Mouse (Mus musculus) forebrain, postnatal 0 days (tissue): Measurements from ENCODE around the gene Hcrtr1. TPM values are rescaled to one million over a fixed set of nuclear protein-coding genes. Genes with fewer than 3 reads are reported as not detected.

ENCODE experiments used
- ATAC-seq: fragments of 200-750 bp; cut with Nextera tagmentation; 2 replicates; pipeline ENCODE4 v1.8.0; 2017; ENCODE audit warnings: mild to moderate bottlenecking, moderate library complexity
- DNase-seq: peaks from one replicate; pipeline ENCODE4 v3.0.0-alpha.2; 2015
- H3K27ac ChIP-seq: fragments of 300-500 bp; sonication (generic); 2 replicates; pipeline ENCODE4 v1.5.1; 2014; ENCODE audit warnings: low read depth, mild to moderate bottlenecking, antibody characterized with exemption, low read length, moderate library complexity, mixed read lengths
- H3K27me3 ChIP-seq: fragments of 300-500 bp; sonication (generic); 2 replicates; pipeline ENCODE4 v1.6.1; 2014; ENCODE audit warnings: mild to moderate bottlenecking, low read length, mixed read lengths; ENCODE audit not compliant: insufficient read depth
- H3K36me3 ChIP-seq: fragments of 300-500 bp; sonication (generic); 2 replicates; pipeline ENCODE4 v1.6.1; 2014; ENCODE audit warnings: mild to moderate bottlenecking, moderate library complexity; ENCODE audit not compliant: insufficient read depth
- H3K4me1 ChIP-seq: fragments of 300-500 bp; sonication (generic); 2 replicates; pipeline ENCODE4 v1.6.1; 2014; ENCODE audit warnings: antibody characterized with exemption; ENCODE audit not compliant: insufficient read depth
- H3K4me2 ChIP-seq: fragments of 300-500 bp; sonication (generic); 2 replicates; pipeline ENCODE4 v1.6.1; 2014; ENCODE audit warnings: low read depth, mild to moderate bottlenecking, moderate library complexity
- H3K4me3 ChIP-seq: fragments of 300-500 bp; sonication (generic); 2 replicates; pipeline ENCODE4 v1.5.1; 2014; ENCODE audit warnings: low read depth, low read length, mixed read lengths
- H3K9ac ChIP-seq: fragments of 300-500 bp; sonication (generic); 2 replicates; pipeline ENCODE4 v1.6.1; 2014; ENCODE audit warnings: mild to moderate bottlenecking
- H3K9me3 ChIP-seq: fragments of 300-500 bp; sonication (generic); 2 replicates; pipeline ENCODE4 v1.6.1; 2016; ENCODE audit warnings: low read length
- CTCF ChIP-seq: sonication (generic); IDR thresholded peaks from 2 replicates; pipeline ENCODE4 v1.5.1; 2016; ENCODE audit warnings: antibody characterized with exemption, control low read depth, low read depth
- WGBS: fragments of 180-500 bp; shearing (Covaris S2); extraction: QIAGEN DNeasy Blood & Tissue Kit; methylation state at CpG from one replicate; pipeline ENCODE4 v1.1.7; 2014; 5-methylcytosine and 5-hydroxymethylcytosine counted together
- polyA plus RNA-seq: library from polyadenylated mRNA; unstranded; fragments of >200 nt; fragmentation: Nextera tagmentation; extraction: Ambion mirVana; gene quantifications from 2 replicates; pipeline ENCODE4 v1.2.1, GENCODE M21; 2015
- total RNA-seq: library from RNA; depleted of rRNA; stranded (reverse); fragments of >200 nt; gene quantifications from 2 replicates; pipeline ENCODE4 v1.2.3, GENCODE M21; 2014

The Hcrtr1 gene
- total and polyA plus RNA-seq, 2 experiments from 2014 or later: 2.5 to 5.0 TPM

GRCm38 (mm10) chr4:130174335-130175031 lies 35.3 kb upstream of the Hcrtr1 start:
- Histone ChIP-seq H3K9me3 (no peaks in the 10 kb centered on the region), H3K4me3 (no peak overlapping the region), H3K27me3 (peaks cover 16% of the 10 kb centered on the region), H3K36me3 (no peaks in the 10 kb centered on the region), H3K9ac (no peak overlapping the region), H3K4me1 (no peaks in the 10 kb centered on the region), H3K27ac (no peak overlapping the region), H3K4me2 (0 out of 2 replicates have a peak overlapping the region, but pooled peaks have one; percentile 2)
- ATAC-seq: no peak
- 6% methylated on average over 25 of the region's 25 CpGs for WGBS
- no peak for DNase-seq
- no peak for TF ChIP-seq CTCF

- no peak for ATAC-seq
Observed at GRCm38 (mm10) chr4:130173911-130174311, 34.8 kb upstream of the Hcrtr1 start.

GRCm38 (mm10) chr4:130173060-130173822 lies 34.1 kb upstream of the Hcrtr1 start:
- ATAC-seq (no peak), DNase-seq (no peak)
- Histone ChIP-seq H3K27ac (no peak overlapping the region), H3K4me2 (no peak overlapping the region), H3K9ac (no peak overlapping the region), H3K27me3 (peaks cover 16% of the 10 kb centered on the region), H3K4me1 (no peaks in the 10 kb centered on the region), H3K36me3 (no peaks in the 10 kb centered on the region), H3K4me3 (no peak overlapping the region), H3K9me3 (no peaks in the 10 kb centered on the region)
- WGBS: 68% methylated on average over 11 of the region's 11 CpGs
- no peak for TF ChIP-seq CTCF

More at GRCm38 (mm10) chr4:130173911-130174311, 34.8 kb upstream of the Hcrtr1 start:
- DNase-seq: no peak
- 52% methylated on average over 19 of the region's 19 CpGs for WGBS
- no peaks in the 10 kb centered on the region for H3K36me3 ChIP-seq
- H3K4me2 ChIP-seq: no peak overlapping the region
- H3K27me3 ChIP-seq: peaks cover 16% of the 10 kb centered on the region
- no peaks in the 10 kb centered on the region for H3K4me1 ChIP-seq
- H3K9ac ChIP-seq: no peak overlapping the region
- H3K9me3 ChIP-seq: no peaks in the 10 kb centered on the region
- no peak for TF ChIP-seq CTCF
- no peak overlapping the region for H3K4me3 ChIP-seq
- H3K27ac ChIP-seq: no peak overlapping the region

GRCm38 (mm10) chr4:130171951-130172765 lies 33.0 kb upstream of the Hcrtr1 start:
- Histone ChIP-seq H3K9ac (no peak overlapping the region), H3K27me3 (peaks cover 16% of the 10 kb centered on the region), H3K4me3 (no peak overlapping the region), H3K9me3 (no peaks in the 10 kb centered on the region), H3K4me1 (no peaks in the 10 kb centered on the region), H3K27ac (no peak overlapping the region), H3K4me2 (no peak overlapping the region), H3K36me3 (no peaks in the 10 kb centered on the region)
- ATAC-seq (no peak), DNase-seq (no peak)
- WGBS: 69% methylated on average over 11 of the region's 11 CpGs
- TF ChIP-seq CTCF: no peak

- 87% methylated on average over 4 of the region's 4 CpGs for WGBS
- peaks cover 15% of the 10 kb centered on the region for H3K27me3 ChIP-seq
- no peak for ATAC-seq
Observed at GRCm38 (mm10) chr4:130170362-130170761, 31.2 kb upstream of the Hcrtr1 start.

GRCm38 (mm10) chr4:130169411-130169971 lies 30.3 kb upstream of the Hcrtr1 start:
- WGBS: 88% methylated on average over 16 of the region's 16 CpGs
- H3K9me3 ChIP-seq: no peaks in the 10 kb centered on the region
- no peak for ATAC-seq

More at GRCm38 (mm10) chr4:130170362-130170761, 31.2 kb upstream of the Hcrtr1 start:
- H3K4me2 ChIP-seq: no peak overlapping the region
- no peak overlapping the region for H3K4me3 ChIP-seq
- no peak overlapping the region for H3K27ac ChIP-seq
- H3K36me3 ChIP-seq: no peaks in the 10 kb centered on the region
- no peaks in the 10 kb centered on the region for H3K9me3 ChIP-seq
- DNase-seq: no peak
- no peak overlapping the region for H3K9ac ChIP-seq
- no peak for TF ChIP-seq CTCF
- no peaks in the 10 kb centered on the region for H3K4me1 ChIP-seq

More at GRCm38 (mm10) chr4:130169411-130169971, 30.3 kb upstream of the Hcrtr1 start:
- Histone ChIP-seq H3K4me2 (no peak overlapping the region), H3K4me1 (no peaks in the 10 kb centered on the region), H3K4me3 (no peak overlapping the region), H3K27me3 (peaks cover 7% of the 10 kb centered on the region), H3K27ac (no peak overlapping the region), H3K36me3 (no peaks in the 10 kb centered on the region), H3K9ac (no peak overlapping the region)
- no peak for DNase-seq
- no peak for TF ChIP-seq CTCF
